Comparison of ENCODE assay signal across 8 mouse cellular contexts in the genomic region with DNA sequence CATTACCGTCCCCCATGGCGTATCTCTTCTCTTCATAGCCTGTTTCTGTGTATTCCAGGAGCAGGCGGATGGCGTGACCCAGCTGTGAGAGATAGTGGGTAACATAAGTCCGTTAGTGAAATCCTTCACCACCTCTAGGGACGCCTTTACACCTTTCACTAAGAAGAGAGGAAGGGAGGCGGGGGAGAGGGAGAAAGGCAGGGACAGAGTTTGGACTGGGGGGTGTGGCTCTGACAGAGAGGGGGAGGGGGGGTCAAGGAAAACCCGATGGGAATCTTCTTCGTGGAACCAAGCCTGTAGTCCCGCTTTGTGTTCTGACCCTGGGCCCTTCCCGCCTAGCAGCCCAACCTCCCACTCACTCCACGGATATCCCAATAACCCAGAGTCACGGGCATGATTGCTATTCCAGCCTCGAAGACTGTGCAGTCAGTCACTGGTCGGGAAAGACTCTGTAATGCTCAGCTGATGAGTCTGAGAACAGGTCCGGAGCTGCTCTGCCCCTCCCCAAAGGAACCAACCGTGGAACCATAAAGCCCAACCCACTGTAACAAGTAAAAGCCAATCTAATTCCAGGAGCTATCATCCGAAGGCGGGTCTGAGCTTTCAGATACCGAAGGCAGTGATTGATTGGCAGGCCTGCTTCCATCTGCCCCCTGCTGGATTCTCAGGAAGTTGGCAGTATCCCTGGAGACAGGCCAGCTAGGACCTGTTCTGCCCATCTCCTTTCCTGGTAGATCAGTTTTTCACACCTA. TPM values are rescaled to one million over a fixed set of nuclear protein-coding genes. Genes with fewer than 3 reads are reported as not detected.
DNase-seq lines count a peak whose midpoint lies in the region; ATAC-seq lines count a peak whose summit lies in the region.

A gene (minus strand): TSS at position 511 of the 752 bp plus-strand sequence.

- intact Hi-C loops in left cerebral cortex, postnatal 4 days (cut with DNase I): no loop called here

- peak; percentile 32 for DNase-seq in left cerebral cortex, postnatal 4 days
- no peak for DNase-seq in left cerebral cortex, adult 18-20 months (ENCODE audit: low spot score in 2 of 2)
- peak; percentile 74 for DNase-seq in retina, embryonic 14.5 days (ENCODE audit: low spot score)
- DNase-seq in ovary, postnatal 36 days (ENCODE audit: low spot score): no peak
- no peak for DNase-seq in cerebellum, adult 8-10 months

- peak within 1 kb of the TSS; percentile 41 for H3K9ac ChIP-seq in forebrain, embryonic 13.5 days
- H3K9ac ChIP-seq in kidney, embryonic 15.5 days: 0 out of 2 replicates have a peak within 1 kb of the TSS, but pooled peaks have one; percentile 14
- H3K9ac ChIP-seq in liver, embryonic 15.5 days: no peak within 1 kb of the TSS

- H3K4me1 ChIP-seq in forebrain, embryonic 13.5 days: 0 out of 2 replicates have a peak, but pooled peaks cover 3% of the 10 kb centered on the region
- peaks cover 10% of the 10 kb centered on the region for H3K4me1 ChIP-seq in kidney, embryonic 15.5 days
- peaks cover 5% of the 10 kb centered on the region; the same call in 1 of the 2 replicates for H3K4me1 ChIP-seq in liver, embryonic 15.5 days (replicated peaks)

- H3K4me2 ChIP-seq in forebrain, embryonic 13.5 days: peak within 1 kb of the TSS; percentile 53
- peak within 1 kb of the TSS; percentile 62 for H3K4me2 ChIP-seq in kidney, embryonic 15.5 days
- peak within 1 kb of the TSS; percentile 44 for H3K4me2 ChIP-seq in liver, embryonic 15.5 days

- H3K36me3 ChIP-seq in forebrain, embryonic 13.5 days (ENCODE audit: poor library complexity, severe bottlenecking): no peaks in the 10 kb centered on the region
- H3K36me3 ChIP-seq in kidney, embryonic 15.5 days: no peaks in the 10 kb centered on the region
- no peaks in the 10 kb centered on the region for H3K36me3 ChIP-seq in liver, embryonic 15.5 days (replicated peaks)

- no peaks in the 10 kb centered on the region for H3K27me3 ChIP-seq in forebrain, embryonic 13.5 days
- no peaks in the 10 kb centered on the region; the same call in 1 of the 2 replicates for H3K27me3 ChIP-seq in kidney, embryonic 15.5 days
- H3K27me3 ChIP-seq in liver, embryonic 15.5 days: no peaks in the 10 kb centered on the region

- peak within 1 kb of the TSS; percentile 28 for H3K4me3 ChIP-seq in forebrain, embryonic 13.5 days
- H3K4me3 ChIP-seq in kidney, embryonic 15.5 days (replicated peaks): peak within 1 kb of the TSS; percentile 34
- peak within 1 kb of the TSS; percentile 29; the same call in 1 of the 2 replicates for H3K4me3 ChIP-seq in liver, embryonic 15.5 days (replicated peaks)

- peak; percentile 87 for ATAC-seq in forebrain, embryonic 13.5 days
- peak; percentile 79 for ATAC-seq in kidney, embryonic 15.5 days (replicated peaks; ENCODE audit: low FRiP score)
- ATAC-seq in liver, embryonic 15.5 days (ENCODE audit: insufficient read depth): peak; percentile 51; the same call in 1 of the 2 replicates

- WGBS in forebrain, embryonic 13.5 days: 14% methylated on average over 20 of the region's 20 CpGs
- WGBS in kidney, embryonic 15.5 days: 13% methylated on average over 20 of the region's 20 CpGs
- WGBS in liver, embryonic 15.5 days (ENCODE audit: insufficient replicate concordance): 26% methylated on average over 20 of the region's 20 CpGs

- no peaks in the 10 kb centered on the region for H3K9me3 ChIP-seq in forebrain, embryonic 13.5 days (replicated peaks)
- no peaks in the 10 kb centered on the region for H3K9me3 ChIP-seq in kidney, embryonic 15.5 days (replicated peaks)
- H3K9me3 ChIP-seq in liver, embryonic 15.5 days (replicated peaks): no peaks in the 10 kb centered on the region

- no peak within 1 kb of the TSS for H3K27ac ChIP-seq in forebrain, embryonic 13.5 days
- H3K27ac ChIP-seq in kidney, embryonic 15.5 days: no peak within 1 kb of the TSS
- H3K27ac ChIP-seq in liver, embryonic 15.5 days (replicated peaks): no peak within 1 kb of the TSS

RNA-seq across cellular contexts. Expression of the gene that starts here (rescaled TPM):
- 1 to 10 TPM; 4.9 to 5.3 TPM for total RNA-seq in left cerebral cortex, postnatal 4 days (2021)
- total RNA-seq in left cerebral cortex, adult 18-20 months (2021): 1 to 10 TPM; 5.8 to 6.7 TPM
- polyA plus RNA-seq in forebrain, embryonic 13.5 days (2015; fragmentation: Nextera tagmentation; extraction: Ambion mirVana): 11.7 and 11.9 TPM in 2 replicates
- polyA plus RNA-seq in kidney, embryonic 15.5 days (2015; fragmentation: Nextera tagmentation; extraction: Ambion mirVana): 7.5 and 8.4 TPM in 2 replicates
- polyA plus RNA-seq in liver, embryonic 15.5 days (2015; fragmentation: Nextera tagmentation; extraction: Ambion mirVana): 17.2 TPM in 2 replicates

Comparison
In these comparisons a context has a peak if more than half of its experiments do, and no peak if none do; other contexts are left out.
1. DNase-seq: peak in left cerebral cortex, postnatal 4 days (single experiment) and retina, embryonic 14.5 days (single experiment); none in left cerebral cortex, adult 18-20 months (0 of 2), ovary, postnatal 36 days (single experiment) and cerebellum, adult 8-10 months (single experiment).
2. Peak in every context shown above with its lines, with median percentiles within 50 percentile points of each other: ATAC-seq, H3K4me2 ChIP-seq and H3K4me3 ChIP-seq.